Mouse (Mus musculus) layer of hippocampus, adult 8-10 months (tissue): ENCODE measurements at regions not wholly inside any gene's neighbourhood (a gene's known extent, or its start where the extent isn't known, plus 50 kb on each side); places are given as distances from the start of the nearest gene placed in this dataset.
"Not testable (repeated sequence)": the region's sequence is repeated elsewhere in the genome, so short reads cannot be mapped to it uniquely, and the experiment has no call there.

Source experiments
- DNase-seq, 2 experiments: peaks; one replicate each; pipeline ENCODE4 v3.0.0; 2022; ENCODE audit warnings: low spot score in 2 of 2

- no peak for DNase-seq
Observed at GRCm38 (mm10) chr5:28771796-28772195, 304.7 kb upstream of the Shh start.

GRCm38 (mm10) chr5:28756171-28756948, 289.3 kb upstream of the Shh start:
- DNase-seq = peak; percentile 5 to 16

GRCm38 (mm10) chr5:28751821-28752220, 284.8 kb upstream of the Shh start:
- DNase-seq = not testable (repeated sequence)

GRCm38 (mm10) chr5:28734768-28735167, 267.7 kb upstream of the Shh start:
- peak; percentile 8 to 12 for DNase-seq

GRCm38 (mm10) chr5:28722067-28722466, 255.0 kb upstream of the Shh start:
- DNase-seq = no peak

GRCm38 (mm10) chr5:28714978-28715377, 247.9 kb upstream of the Shh start:
- DNase-seq = no peak

- no peak for DNase-seq
Observed at GRCm38 (mm10) chr5:28710517-28710916, 243.5 kb upstream of the Shh start.

- DNase-seq = no peak
Observed at GRCm38 (mm10) chr5:28709626-28710025, 242.6 kb upstream of the Shh start.

GRCm38 (mm10) chr5:28704359-28704758, 237.3 kb upstream of the Shh start:
- no peak for DNase-seq

GRCm38 (mm10) chr5:28696966-28697365, 229.9 kb upstream of the Shh start:
- DNase-seq = no peak

- DNase-seq = no peak
Observed at GRCm38 (mm10) chr5:28690110-28690509, 223.1 kb upstream of the Shh start.

- DNase-seq = no peak
Observed at GRCm38 (mm10) chr5:28689651-28690050, 222.6 kb upstream of the Shh start.

GRCm38 (mm10) chr5:28689136-28689535, 222.1 kb upstream of the Shh start:
- DNase-seq = no peak

GRCm38 (mm10) chr5:28682821-28683220, 215.8 kb upstream of the Shh start:
- DNase-seq = no peak

- DNase-seq = no peak
Observed at GRCm38 (mm10) chr5:28680311-28680710, 213.3 kb upstream of the Shh start.

- peak in 1 of 2 experiments; percentile 3 for DNase-seq
Observed at GRCm38 (mm10) chr5:28679761-28680160, 212.7 kb upstream of the Shh start.

- DNase-seq = no peak
Observed at GRCm38 (mm10) chr5:28630186-28630585, 163.1 kb upstream of the Shh start.

GRCm38 (mm10) chr5:28611885-28612284, 144.8 kb upstream of the Shh start:
- peak in 1 of 2 experiments; percentile 21 for DNase-seq

GRCm38 (mm10) chr5:28596537-28597314, 129.7 kb upstream of the Shh start:
- no peak for DNase-seq

- no peak for DNase-seq
Observed at GRCm38 (mm10) chr5:28571347-28571998, 104.4 kb upstream of the Shh start.

- no peak for DNase-seq
Observed at GRCm38 (mm10) chr5:28568417-28568816, 101.4 kb upstream of the Shh start.

- no peak for DNase-seq
Observed at GRCm38 (mm10) chr5:28567341-28567905, 100.4 kb upstream of the Shh start.
